Comparison of ENCODE assay signal across 12 mouse cellular contexts in genomic region chr8:103230741-103231475, GRCm38 (mm10).
A peak's percentile ranks its signal among the peaks of the same experiment; 100 is the strongest.
DNase-seq lines count a peak whose midpoint lies in the region; ATAC-seq and TF ChIP-seq lines count a peak whose summit lies in the region.
"Had no signal": no experiment of that assay in that cellular context is flagged by ENCODE, and none has a peak within 500 bp of the region (broad histone marks: within the 10 kb centered on the region; RNA-seq: fewer than 3 reads in every experiment).

No protein-coding gene starts in this region.

- H3K27ac ChIP-seq in hindbrain, postnatal 0 days: no peak overlapping the region
- H3K27ac ChIP-seq in hindbrain, embryonic 11.5 days (ENCODE audit: low read depth, low read length): no peak overlapping the region
- peak overlapping the region; percentile 65 for H3K27ac ChIP-seq in embryonic facial prominence, embryonic 10.5 days (replicated peaks)
- H3K27ac ChIP-seq in heart, embryonic 11.5 days (ENCODE audit: low read depth, low read length): peak overlapping the region; percentile 31; the same call in 1 of the 2 replicates
- H3K27ac ChIP-seq in midbrain, embryonic 16.5 days (ENCODE audit: low read length): no peak overlapping the region
- H3K27ac ChIP-seq: liver, embryonic 13.5 days; neural tube, embryonic 13.5 days had no signal

- peak; percentile 14 for DNase-seq in hindbrain, postnatal 0 days (ENCODE audit: low spot score)
- DNase-seq in hindbrain, embryonic 11.5 days (ENCODE audit: low spot score): no peak
- no peak for DNase-seq in embryonic facial prominence, embryonic 10.5 days (ENCODE audit: low spot score)
- DNase-seq in kidney, postnatal 14 days: peak; percentile 26
- DNase-seq: liver, embryonic 13.5 days; thymus, postnatal 14 days had no signal

- no peaks in the 10 kb centered on the region for H3K9me3 ChIP-seq in hindbrain, postnatal 0 days (ENCODE audit: low read length)
- no peaks in the 10 kb centered on the region for H3K9me3 ChIP-seq in hindbrain, embryonic 11.5 days (ENCODE audit: control insufficient read depth, low read length)
- H3K9me3 ChIP-seq in embryonic facial prominence, embryonic 10.5 days: no peaks in the 10 kb centered on the region
- no peaks in the 10 kb centered on the region for H3K9me3 ChIP-seq in heart, embryonic 11.5 days (replicated peaks; ENCODE audit: control insufficient read depth, low read length)
- H3K9me3 ChIP-seq in midbrain, embryonic 16.5 days (replicated peaks; ENCODE audit: control insufficient read depth, low read length, poor library complexity, severe bottlenecking): no peaks in the 10 kb centered on the region
- H3K9me3 ChIP-seq: liver, embryonic 13.5 days; neural tube, embryonic 13.5 days had no signal

- H3K9ac ChIP-seq in hindbrain, postnatal 0 days (replicated peaks; ENCODE audit: low read length): no peak overlapping the region
- no peak overlapping the region for H3K9ac ChIP-seq in hindbrain, embryonic 11.5 days (ENCODE audit: low read depth, low read length)
- H3K9ac ChIP-seq in heart, embryonic 11.5 days (ENCODE audit: low read depth, low read length): no peak overlapping the region
- no peak overlapping the region for H3K9ac ChIP-seq in midbrain, embryonic 16.5 days (ENCODE audit: low read depth, low read length)
- H3K9ac ChIP-seq: liver, embryonic 13.5 days; neural tube, embryonic 13.5 days had no signal

- no peak for TF ChIP-seq CTCF in hindbrain, postnatal 0 days (IDR thresholded peaks at IDR 0.05; ENCODE audit: low read depth)

- no peaks in the 10 kb centered on the region for H3K36me3 ChIP-seq in hindbrain, postnatal 0 days (ENCODE audit: insufficient read depth, low read length)
- H3K36me3 ChIP-seq in hindbrain, embryonic 11.5 days (ENCODE audit: control insufficient read depth, insufficient read depth, low read length): no peaks in the 10 kb centered on the region
- no peaks in the 10 kb centered on the region for H3K36me3 ChIP-seq in embryonic facial prominence, embryonic 10.5 days (replicated peaks)
- H3K36me3 ChIP-seq in heart, embryonic 11.5 days (ENCODE audit: control insufficient read depth, insufficient read depth, low read length): no peaks in the 10 kb centered on the region
- no peaks in the 10 kb centered on the region for H3K36me3 ChIP-seq in midbrain, embryonic 16.5 days (ENCODE audit: control insufficient read depth, insufficient read depth, low read length)
- H3K36me3 ChIP-seq: liver, embryonic 13.5 days; neural tube, embryonic 13.5 days had no signal

- no peaks in the 10 kb centered on the region for H3K4me1 ChIP-seq in hindbrain, postnatal 0 days (ENCODE audit: insufficient read depth, low read length)
- H3K4me1 ChIP-seq in hindbrain, embryonic 11.5 days (replicated peaks; ENCODE audit: control insufficient read depth, insufficient read depth, low read length): no peaks in the 10 kb centered on the region
- H3K4me1 ChIP-seq in embryonic facial prominence, embryonic 10.5 days: peaks cover 32% of the 10 kb centered on the region
- H3K4me1 ChIP-seq in heart, embryonic 11.5 days (ENCODE audit: control insufficient read depth, insufficient read depth, low read length): no peaks in the 10 kb centered on the region; the same call in 1 of the 2 replicates
- no peaks in the 10 kb centered on the region for H3K4me1 ChIP-seq in midbrain, embryonic 16.5 days (ENCODE audit: control insufficient read depth, insufficient read depth, low read length)
- H3K4me1 ChIP-seq: liver, embryonic 13.5 days; neural tube, embryonic 13.5 days had no signal

- no peak overlapping the region for H3K4me2 ChIP-seq in hindbrain, postnatal 0 days (ENCODE audit: low read depth, low read length)
- no peak overlapping the region for H3K4me2 ChIP-seq in hindbrain, embryonic 11.5 days (replicated peaks; ENCODE audit: low read depth, low read length)
- H3K4me2 ChIP-seq in heart, embryonic 11.5 days: no peak overlapping the region
- H3K4me2 ChIP-seq in midbrain, embryonic 16.5 days (ENCODE audit: low read length): no peak overlapping the region
- H3K4me2 ChIP-seq: liver, embryonic 13.5 days; neural tube, embryonic 13.5 days had no signal

- H3K4me3 ChIP-seq in hindbrain, postnatal 0 days (ENCODE audit: low read length): no peak overlapping the region
- no peak overlapping the region for H3K4me3 ChIP-seq in hindbrain, embryonic 11.5 days (ENCODE audit: low read depth, low read length)
- H3K4me3 ChIP-seq in embryonic facial prominence, embryonic 10.5 days: no peak overlapping the region
- no peak overlapping the region for H3K4me3 ChIP-seq in heart, embryonic 11.5 days (ENCODE audit: low read depth, low read length)
- no peak overlapping the region for H3K4me3 ChIP-seq in midbrain, embryonic 16.5 days (ENCODE audit: low read depth, low read length)
- H3K4me3 ChIP-seq: liver, embryonic 13.5 days; neural tube, embryonic 13.5 days had no signal

- H3K27me3 ChIP-seq in hindbrain, postnatal 0 days (ENCODE audit: insufficient read depth, low read length): no peaks in the 10 kb centered on the region
- no peaks in the 10 kb centered on the region for H3K27me3 ChIP-seq in hindbrain, embryonic 11.5 days (ENCODE audit: control insufficient read depth, insufficient read depth, low read length)
- no peaks in the 10 kb centered on the region for H3K27me3 ChIP-seq in embryonic facial prominence, embryonic 10.5 days (replicated peaks; ENCODE audit: low read depth, poor library complexity, severe bottlenecking)
- H3K27me3 ChIP-seq in heart, embryonic 11.5 days (ENCODE audit: control insufficient read depth, insufficient read depth, low read length): no peaks in the 10 kb centered on the region
- no peaks in the 10 kb centered on the region for H3K27me3 ChIP-seq in midbrain, embryonic 16.5 days (ENCODE audit: control insufficient read depth, insufficient read depth, low read depth, low read length)
- H3K27me3 ChIP-seq: liver, embryonic 13.5 days; neural tube, embryonic 13.5 days had no signal

- WGBS in hindbrain, postnatal 0 days: 71% methylated on average over 9 of the region's 9 CpGs
- WGBS in hindbrain, embryonic 11.5 days: 64% methylated on average over 9 of the region's 9 CpGs
- WGBS in embryonic facial prominence, embryonic 10.5 days: 65% methylated on average over 9 of the region's 9 CpGs
- 48% methylated on average over 9 of the region's 9 CpGs for WGBS in heart, embryonic 11.5 days (ENCODE audit: insufficient replicate concordance)
- WGBS in midbrain, embryonic 16.5 days: 71% methylated on average over 9 of the region's 9 CpGs

- no peak for ATAC-seq in hindbrain, postnatal 0 days
- no peak for ATAC-seq in hindbrain, embryonic 11.5 days (ENCODE audit: low FRiP score)
- no peak for ATAC-seq in heart, embryonic 11.5 days (replicated peaks; ENCODE audit: insufficient number of reproducible peaks, low FRiP score, low TSS enrichment)
- no peak for ATAC-seq in erythroblast, adult 5-6 weeks (replicated peaks; ENCODE audit: low FRiP score, poor library complexity, severe bottlenecking)
- ATAC-seq in midbrain, embryonic 16.5 days: no peak
- ATAC-seq in megakaryocyte, adult 5-6 weeks (ENCODE audit: poor library complexity, severe bottlenecking): no peak
- ATAC-seq: CD4-positive, CD25-positive, alpha-beta regulatory T cell, adult 4 months had no signal

Comparison
In these comparisons a context has a peak if more than half of its experiments do, and no peak if none do; other contexts are left out.
1. DNase-seq: peak in hindbrain, postnatal 0 days (single experiment) and kidney, postnatal 14 days (single experiment); none in hindbrain, embryonic 11.5 days (single experiment) and embryonic facial prominence, embryonic 10.5 days (single experiment).
2. H3K27ac ChIP-seq: peak in embryonic facial prominence, embryonic 10.5 days (single experiment) and heart, embryonic 11.5 days (single experiment); none in hindbrain, postnatal 0 days (single experiment), hindbrain, embryonic 11.5 days (single experiment) and midbrain, embryonic 16.5 days (single experiment).